Mouse (Mus musculus) large intestine, adult 2 months (tissue): ENCODE measurements around the gene Bckdk. TPM values are rescaled to one million over a fixed set of nuclear protein-coding genes. Genes with fewer than 3 reads are reported as not detected.

Experiments used
- polyA plus RNA-seq: library from polyadenylated mRNA; depleted of rRNA; stranded (reverse); fragments of >200 nt; gene quantifications from 2 replicates; pipeline ENCODE4 v1.2.3, GENCODE M21; 2012; rRNA removed

Gene Bckdk
- polyA plus RNA-seq, 1 experiment: 82.2 TPM

Other genes with a start within 250 kb of the Bckdk start
- gene Bcl7c, start 195.1 kb upstream of the Bckdk start, polyA plus RNA-seq: 17.5 and 21.2 TPM in 2 replicates
- 3.0 and 3.4 TPM in 2 replicates for gene Ctf1, start 191.3 kb upstream of the Bckdk start, polyA plus RNA-seq
- not detected in 2 replicates for gene Ctf2, start 171.9 kb upstream of the Bckdk start, polyA plus RNA-seq
- 28.6 and 34.4 TPM in 2 replicates for gene Fbxl19, start 159.5 kb upstream of the Bckdk start, polyA plus RNA-seq
- 15.7 and 20.5 TPM in 2 replicates for gene Orai3, start 134.3 kb upstream of the Bckdk start, polyA plus RNA-seq
- gene Setd1a, start 127.4 kb upstream of the Bckdk start, polyA plus RNA-seq: 6.7 and 6.8 TPM in 2 replicates
- not detected in 2 replicates for gene Gm49388, start 118.5 kb upstream of the Bckdk start, polyA plus RNA-seq
- 55.9 and 69.1 TPM in 2 replicates for gene Hsd3b7, start 103.5 kb upstream of the Bckdk start, polyA plus RNA-seq
- 64.0 and 81.2 TPM in 2 replicates for gene Stx4a, start 79.8 kb upstream of the Bckdk start, polyA plus RNA-seq
- gene Stx1b, start 79.5 kb upstream of the Bckdk start, polyA plus RNA-seq: 1.7 and 3.1 TPM in 2 replicates
- 12.8 and 19.5 TPM in 2 replicates for gene Zfp646, start 27.9 kb upstream of the Bckdk start, polyA plus RNA-seq
- 5.4 and 5.9 TPM in 2 replicates for gene Zfp668, start 27.3 kb upstream of the Bckdk start, polyA plus RNA-seq
- 0.80 and 1.1 TPM in 2 replicates for gene Prss53, start 13.1 kb upstream of the Bckdk start, polyA plus RNA-seq
- gene Gm21974, start 8.6 kb upstream of the Bckdk start, polyA plus RNA-seq: not detected in 2 replicates
- gene Vkorc1, start 8.5 kb upstream of the Bckdk start, polyA plus RNA-seq: 69.3 and 83.9 TPM in 2 replicates
- gene Kat8, start 8.4 kb downstream of the Bckdk start, polyA plus RNA-seq: 14.2 and 14.8 TPM in 2 replicates
- gene Prss8, start 26.0 kb downstream of the Bckdk start, polyA plus RNA-seq: 33.4 and 34.9 TPM in 2 replicates
- gene Prss36, start 42.6 kb downstream of the Bckdk start, polyA plus RNA-seq: 3.2 and 4.4 TPM in 2 replicates
- gene Fus, start 63.4 kb downstream of the Bckdk start, polyA plus RNA-seq: 187 and 218 TPM in 2 replicates
- gene Pycard, start 89.8 kb downstream of the Bckdk start, polyA plus RNA-seq: 928 and 1,122 TPM in 2 replicates
- gene Trim72, start 99.9 kb downstream of the Bckdk start, polyA plus RNA-seq: 6.8 and 9.8 TPM in 2 replicates
- 10.1 and 14.0 TPM in 2 replicates for gene Itgam, start 158.6 kb downstream of the Bckdk start, polyA plus RNA-seq
- 0.02 and 0.04 TPM in 2 replicates for gene Gm49368, start 158.6 kb downstream of the Bckdk start, polyA plus RNA-seq
- gene Itgax, start 225.5 kb downstream of the Bckdk start, polyA plus RNA-seq: 6.7 and 13.6 TPM in 2 replicates